Mouse (Mus musculus) cerebellum, postnatal 25 days (tissue): ENCODE data around the gene Glud1.

Experiments
- DNase-seq, 2 experiments: peaks; one replicate each; pipeline ENCODE4 v3.0.0; 2021; ENCODE audit warnings: mixed read lengths in 2 of 2

Gene Glud1

DNA sequence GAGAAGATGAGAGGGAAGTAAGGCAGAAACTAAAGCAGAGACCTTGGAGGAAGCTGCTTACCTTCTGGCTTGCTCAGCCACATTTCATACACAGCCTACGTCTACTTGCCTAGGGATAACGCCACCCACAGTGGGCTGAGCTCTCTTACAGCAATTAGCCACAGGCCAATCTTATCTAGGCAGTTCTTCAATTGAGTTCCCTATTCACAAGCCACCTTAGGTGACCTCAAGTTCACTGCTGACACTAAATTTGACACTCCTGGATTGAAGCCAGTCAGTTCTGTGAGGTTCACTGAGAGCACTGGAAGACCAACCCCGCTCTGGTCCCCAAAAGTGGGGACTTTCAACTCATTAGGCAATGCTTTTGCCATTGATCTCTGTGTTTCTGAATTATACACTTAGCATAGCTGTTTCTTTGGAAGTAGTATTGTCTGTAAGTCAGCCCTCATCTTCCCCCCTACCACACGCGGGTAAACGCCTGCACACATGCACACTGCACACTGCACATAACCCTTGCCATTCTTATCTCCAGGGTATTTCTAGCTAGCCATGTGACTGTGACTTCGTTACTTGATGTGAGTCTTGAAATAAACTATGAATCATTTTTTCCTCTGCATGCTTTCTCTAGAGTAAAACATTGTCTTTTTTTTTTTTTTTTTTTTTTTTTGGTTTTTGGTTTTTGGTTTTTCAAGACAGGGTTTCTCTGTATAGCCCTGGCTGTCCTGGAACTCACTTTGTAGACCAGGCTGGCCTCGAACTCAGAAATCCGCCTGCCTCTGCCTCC, 72.6 kb downstream of the Glud1 start:
- no peak for DNase-seq

DNA sequence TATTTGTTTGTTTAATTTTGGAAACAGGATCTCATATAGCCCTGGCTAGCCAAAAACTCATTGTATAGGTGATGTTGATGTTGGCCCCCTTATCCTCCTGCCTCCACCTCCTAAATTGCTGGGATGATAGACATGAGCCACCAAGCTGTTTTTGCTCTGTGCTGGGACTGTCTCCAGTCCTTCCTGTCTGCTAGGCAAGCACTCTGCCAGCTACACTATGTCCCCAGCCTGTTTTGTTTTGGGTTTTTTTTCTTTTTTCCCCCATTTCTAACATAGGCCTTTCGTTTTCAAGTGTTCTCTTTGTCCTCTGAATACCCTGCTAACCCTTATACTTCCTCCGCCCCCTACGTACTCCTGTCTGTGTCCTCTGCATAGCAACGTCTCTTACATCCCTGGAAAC, 82.8 kb downstream of the Glud1 start:
- no peak for DNase-seq
